Mouse (Mus musculus): ENCODE measurements around the gene Dnajc11. TPM values are rescaled to one million over a fixed set of nuclear protein-coding genes. Genes with fewer than 3 reads are reported as not detected.

Dnajc11 gene
- polyA plus RNA-seq, 1 experiment from 2014 or later = 89.8 TPM

- H3K4me3 ChIP-seq = no peak overlapping the region
- H3K9me3 ChIP-seq = no peaks in the 10 kb centered on the region
- H3K27ac ChIP-seq (replicated peaks) = no peak overlapping the region
- 85% methylated on average over 6 of the region's 6 CpGs for WGBS
- no peaks in the 10 kb centered on the region for H3K4me1 ChIP-seq
- peaks cover 68% of the 10 kb centered on the region for H3K36me3 ChIP-seq
- no peak for ATAC-seq (ENCODE audit: low FRiP score, low read depth)
- no peaks in the 10 kb centered on the region for H3K27me3 ChIP-seq
- H3K4me2 ChIP-seq (replicated peaks) = no peak overlapping the region
- no peak overlapping the region for H3K9ac ChIP-seq (replicated peaks)
Measured at GRCm38 (mm10) chr4:152019073-152019472, 85.6 kb downstream of the Dnajc11 start.

- no peak overlapping the region for H3K4me2 ChIP-seq (replicated peaks)
- 93% methylated on average over 21 of the region's 21 CpGs for WGBS
- H3K9me3 ChIP-seq = no peaks in the 10 kb centered on the region
Measured at GRCm38 (mm10) chr4:152020024-152020423, 86.5 kb downstream of the Dnajc11 start.

GRCm38 (mm10) chr4:152021568-152022097 is 88.1 kb downstream of the Dnajc11 start:
- Histone ChIP-seq H3K9me3 (no peaks in the 10 kb centered on the region), H3K27me3 (no peaks in the 10 kb centered on the region), H3K4me3 (no peak overlapping the region), H3K4me1 (peaks cover 20% of the 10 kb centered on the region), H3K9ac (replicated peaks) (no peak overlapping the region), H3K4me2 (replicated peaks) (no peak overlapping the region), H3K36me3 (peaks cover 68% of the 10 kb centered on the region), H3K27ac (replicated peaks) (no peak overlapping the region)
- ATAC-seq (ENCODE audit: low FRiP score, low read depth) = no peak
- WGBS = 80% methylated on average over 12 of the region's 12 CpGs

More at GRCm38 (mm10) chr4:152020024-152020423, 86.5 kb downstream of the Dnajc11 start:
- no peak for ATAC-seq (ENCODE audit: low FRiP score, low read depth)
- peaks cover 70% of the 10 kb centered on the region for H3K36me3 ChIP-seq
- H3K27ac ChIP-seq (replicated peaks) = no peak overlapping the region
- no peak overlapping the region for H3K9ac ChIP-seq (replicated peaks)
- H3K4me3 ChIP-seq = no peak overlapping the region
- H3K4me1 ChIP-seq = 0 out of 2 replicates have a peak, but pooled peaks cover 5% of the 10 kb centered on the region
- no peaks in the 10 kb centered on the region for H3K27me3 ChIP-seq

- H3K4me2 ChIP-seq (replicated peaks) = no peak overlapping the region
- H3K27me3 ChIP-seq = no peaks in the 10 kb centered on the region
Measured at GRCm38 (mm10) chr4:152022506-152022905, 89.0 kb downstream of the Dnajc11 start.

GRCm38 (mm10) chr4:152024525-152024924 is 91.0 kb downstream of the Dnajc11 start:
- no peak overlapping the region for H3K4me2 ChIP-seq (replicated peaks)
- no peak overlapping the region for H3K4me3 ChIP-seq
- 95% methylated on average over 11 of the region's 11 CpGs for WGBS
- no peak for ATAC-seq (ENCODE audit: low FRiP score, low read depth)
- H3K9ac ChIP-seq (replicated peaks) = no peak overlapping the region
- H3K36me3 ChIP-seq = peaks cover 55% of the 10 kb centered on the region
- H3K27ac ChIP-seq (replicated peaks) = no peak overlapping the region
- H3K9me3 ChIP-seq = no peaks in the 10 kb centered on the region
- no peaks in the 10 kb centered on the region for H3K27me3 ChIP-seq
- peaks cover 37% of the 10 kb centered on the region for H3K4me1 ChIP-seq

More at GRCm38 (mm10) chr4:152022506-152022905, 89.0 kb downstream of the Dnajc11 start:
- Histone ChIP-seq H3K4me3 (no peak overlapping the region), H3K27ac (replicated peaks) (no peak overlapping the region), H3K4me1 (peaks cover 25% of the 10 kb centered on the region), H3K36me3 (peaks cover 68% of the 10 kb centered on the region), H3K9ac (replicated peaks) (no peak overlapping the region), H3K9me3 (no peaks in the 10 kb centered on the region)
- 88% methylated on average over 8 of the region's 8 CpGs for WGBS
- no peak for ATAC-seq (ENCODE audit: low FRiP score, low read depth)

GRCm38 (mm10) chr4:152026751-152027508 is 93.4 kb downstream of the Dnajc11 start:
- peak; percentile 66 for ATAC-seq (ENCODE audit: low FRiP score, low read depth)
- Histone ChIP-seq H3K9ac (replicated peaks) (peak overlapping the region; percentile 70), H3K9me3 (no peaks in the 10 kb centered on the region), H3K4me2 (replicated peaks) (peak overlapping the region; percentile 97), H3K4me3 (peak overlapping the region; percentile 65), H3K27ac (replicated peaks) (peak overlapping the region; percentile 52; the same call in 1 of the 2 replicates), H3K4me1 (peaks cover 46% of the 10 kb centered on the region), H3K27me3 (peaks cover 4% of the 10 kb centered on the region), H3K36me3 (peaks cover 31% of the 10 kb centered on the region)
- 3% methylated on average over 41 of the region's 41 CpGs for WGBS

GRCm38 (mm10) chr4:152027524-152027923 is 94.0 kb downstream of the Dnajc11 start, which contains the start of gene Zbtb48:
TSS of gene Zbtb48 (minus strand) at chr4:152027671.
- WGBS = under 1% methylated on average over 35 of the region's 35 CpGs
- peak within 1 kb of the TSS; percentile 65 for H3K4me3 ChIP-seq
- H3K36me3 ChIP-seq = peaks cover 25% of the 10 kb centered on the region
- peaks cover 10% of the 10 kb centered on the region for H3K27me3 ChIP-seq
- peak; percentile 98 for ATAC-seq (ENCODE audit: low FRiP score, low read depth)
- peak within 1 kb of the TSS; percentile 70 for H3K9ac ChIP-seq (replicated peaks)
- peak within 1 kb of the TSS; percentile 97 for H3K4me2 ChIP-seq (replicated peaks)
- H3K4me1 ChIP-seq = peaks cover 46% of the 10 kb centered on the region
- peak within 1 kb of the TSS; percentile 52; the same call in 1 of the 2 replicates for H3K27ac ChIP-seq (replicated peaks)
- no peaks in the 10 kb centered on the region for H3K9me3 ChIP-seq

- WGBS = 61% methylated on average over 15 of the region's 15 CpGs
- H3K9me3 ChIP-seq = no peaks in the 10 kb centered on the region
- H3K9ac ChIP-seq (replicated peaks) = peak overlapping the region; percentile 70
- no peak for ATAC-seq (ENCODE audit: low FRiP score, low read depth)
- H3K4me2 ChIP-seq (replicated peaks) = peak overlapping the region; percentile 97
- peaks cover 15% of the 10 kb centered on the region for H3K36me3 ChIP-seq
- H3K4me3 ChIP-seq = peak overlapping the region; percentile 65
- no peak overlapping the region for H3K27ac ChIP-seq (replicated peaks)
- H3K4me1 ChIP-seq = peaks cover 46% of the 10 kb centered on the region
- H3K27me3 ChIP-seq = peaks cover 11% of the 10 kb centered on the region
Measured at GRCm38 (mm10) chr4:152028456-152028855, 95.0 kb downstream of the Dnajc11 start.

GRCm38 (mm10) chr4:152029087-152029486 is 95.6 kb downstream of the Dnajc11 start:
- Histone ChIP-seq H3K27ac (replicated peaks) (no peak overlapping the region), H3K4me2 (replicated peaks) (peak overlapping the region; percentile 97; the same call in 1 of the 2 replicates), H3K27me3 (peaks cover 15% of the 10 kb centered on the region), H3K4me1 (peaks cover 46% of the 10 kb centered on the region), H3K4me3 (no peak overlapping the region), H3K9me3 (no peaks in the 10 kb centered on the region), H3K36me3 (peaks cover 9% of the 10 kb centered on the region; the same call in 1 of the 2 replicates), H3K9ac (replicated peaks) (no peak overlapping the region)
- no peak for ATAC-seq (ENCODE audit: low FRiP score, low read depth)
- 46% methylated on average over 5 of the region's 5 CpGs for WGBS

- H3K4me2 ChIP-seq (replicated peaks) = no peak overlapping the region
- peaks cover 3% of the 10 kb centered on the region; the same call in 1 of the 2 replicates for H3K36me3 ChIP-seq
- no peak overlapping the region for H3K4me3 ChIP-seq
- whole genome bisulfite sequencing = 79% methylated on average over 4 of the region's 4 CpGs
- no peak for ATAC-seq (ENCODE audit: low FRiP score, low read depth)
- peaks cover 15% of the 10 kb centered on the region for H3K27me3 ChIP-seq
- peaks cover 41% of the 10 kb centered on the region for H3K4me1 ChIP-seq
- H3K27ac ChIP-seq (replicated peaks) = no peak overlapping the region
- H3K9ac ChIP-seq (replicated peaks) = no peak overlapping the region
- H3K9me3 ChIP-seq = no peaks in the 10 kb centered on the region
Measured at GRCm38 (mm10) chr4:152029997-152030396, 96.5 kb downstream of the Dnajc11 start.

Data from midbrain, embryonic 12.5 days (tissue).